Mouse (Mus musculus) right cerebral cortex, postnatal 14 days (tissue): Measurements from ENCODE around the gene Kcnab3.

Source experiments
- DNase-seq: peaks from one replicate; pipeline ENCODE4 v3.0.0; 2022

Kcnab3 gene

DNA sequence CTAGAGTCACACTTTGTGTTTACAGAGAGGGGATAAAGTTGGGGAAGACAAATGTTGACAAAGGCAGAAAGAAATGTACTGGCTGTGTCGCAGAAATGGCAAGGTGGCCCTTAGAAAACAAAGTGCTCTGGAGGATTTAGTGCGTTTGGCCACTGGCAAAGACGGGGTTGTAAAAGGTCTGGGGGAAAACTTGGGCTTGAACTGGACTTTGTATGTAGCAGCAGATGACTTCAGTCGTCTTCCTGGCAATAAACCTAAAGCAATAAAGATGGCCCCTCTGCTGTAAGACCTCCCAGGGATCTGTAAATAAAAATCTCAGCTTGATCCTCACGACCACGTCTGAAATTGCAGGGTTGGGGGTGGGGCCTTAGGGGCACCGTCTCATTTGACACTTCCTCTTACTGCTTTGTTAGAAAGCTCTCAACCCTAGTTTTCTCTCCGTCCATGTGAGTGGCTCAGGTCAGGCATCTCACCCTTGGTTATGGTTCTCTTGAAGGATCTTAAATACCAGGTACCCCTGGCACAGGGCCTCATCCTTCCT, 6.7 kb downstream of the Kcnab3 start:
- DNase-seq, result no peak

DNA sequence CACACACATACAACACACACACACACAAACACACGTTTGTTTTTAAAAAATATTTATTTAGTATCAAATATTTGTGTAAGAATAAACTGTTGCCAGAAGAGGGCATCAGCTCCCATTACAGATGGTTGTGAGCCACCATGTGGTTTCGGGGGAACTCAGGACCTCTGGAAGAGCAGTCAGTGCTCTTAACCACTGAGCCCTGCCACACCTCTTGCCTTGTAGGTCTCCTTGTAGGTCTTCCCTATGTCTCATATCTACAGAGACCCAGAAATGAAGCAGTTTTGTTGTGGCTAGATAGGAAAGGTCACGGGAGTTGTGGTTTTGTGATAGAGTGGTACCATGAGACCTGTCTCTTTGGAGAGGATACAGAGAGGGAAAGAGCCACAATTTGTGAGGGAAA, 7.9 kb downstream of the Kcnab3 start:
- DNase-seq, result no peak

- DNase-seq, result no peak
Observed at GRCm38 (mm10) chr11:69334796-69335195, 8.7 kb downstream of the Kcnab3 start.

DNA sequence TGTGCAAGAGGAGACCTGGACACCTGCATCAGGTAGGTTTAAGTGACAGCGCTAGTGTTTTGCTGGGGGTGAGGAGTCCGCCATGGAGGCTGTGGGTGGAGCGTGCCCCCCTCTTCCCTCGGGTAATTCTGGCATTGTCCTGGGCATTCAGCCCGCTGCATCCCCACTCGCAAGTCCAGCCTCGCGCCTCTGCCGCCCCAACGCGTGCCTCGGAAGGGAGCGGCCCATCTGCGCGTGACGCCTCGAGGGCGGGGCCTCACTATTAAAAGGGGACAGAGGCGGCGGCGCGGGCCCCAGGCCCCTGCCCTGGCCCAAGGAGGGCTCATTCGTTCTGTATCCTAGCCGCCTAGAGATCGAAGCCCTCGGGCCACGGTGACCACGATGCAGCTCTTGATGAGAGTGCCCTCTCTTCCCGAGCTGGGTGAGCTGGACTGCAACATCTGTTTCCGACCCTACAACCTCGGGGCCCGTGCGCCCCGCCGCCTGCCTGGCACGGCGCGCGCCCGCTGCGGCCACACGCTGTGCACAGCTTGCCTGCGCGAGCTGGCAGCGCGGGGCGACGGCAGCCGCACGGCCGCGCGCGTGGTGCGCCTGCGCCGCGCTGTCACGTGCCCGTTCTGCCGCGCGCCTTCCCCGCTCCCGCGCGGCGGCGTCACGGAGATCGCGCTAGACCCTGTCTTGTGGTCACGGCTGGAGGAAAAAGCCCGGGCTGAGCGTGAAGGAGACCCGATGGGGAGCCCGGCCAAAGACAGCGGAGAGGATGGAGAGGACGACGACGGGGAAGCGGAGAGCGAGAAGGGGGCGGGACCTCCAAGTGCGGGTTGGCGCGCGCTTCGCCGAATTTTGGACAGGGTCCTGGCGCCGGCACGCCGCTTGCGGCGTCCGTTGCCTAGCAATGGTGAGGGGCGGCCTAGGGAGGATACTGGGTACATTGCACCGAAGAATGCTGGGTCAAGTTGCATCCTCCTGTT, 14.4 kb downstream of the Kcnab3 start, which contains the start of gene Rnf227:
Rnf227 (plus strand) TSS at position 301 of the 971 bp plus-strand sequence.
- peak; percentile 79 for DNase-seq

DNA sequence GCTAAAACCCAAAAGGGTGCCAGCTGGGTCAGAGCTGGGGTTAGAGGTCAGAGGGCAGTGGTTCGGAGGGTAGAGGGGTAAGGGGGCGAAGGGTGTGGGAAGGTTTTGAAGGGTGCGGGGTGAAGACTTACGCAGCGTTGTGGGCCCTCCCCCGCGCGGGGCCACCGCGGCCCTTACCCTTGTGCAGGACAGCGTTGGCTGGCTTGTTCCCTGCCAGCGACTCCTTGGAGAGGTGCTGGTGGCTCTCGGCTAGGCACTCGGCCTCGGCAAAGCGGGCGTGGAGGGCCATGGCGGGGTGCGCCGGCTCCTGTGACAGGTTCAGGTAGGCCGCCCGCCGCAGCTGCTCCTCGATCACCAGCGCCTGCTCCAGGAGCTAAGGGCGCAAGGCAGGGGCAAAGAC, 20.4 kb downstream of the Kcnab3 start:
- DNase-seq, result no peak

DNA sequence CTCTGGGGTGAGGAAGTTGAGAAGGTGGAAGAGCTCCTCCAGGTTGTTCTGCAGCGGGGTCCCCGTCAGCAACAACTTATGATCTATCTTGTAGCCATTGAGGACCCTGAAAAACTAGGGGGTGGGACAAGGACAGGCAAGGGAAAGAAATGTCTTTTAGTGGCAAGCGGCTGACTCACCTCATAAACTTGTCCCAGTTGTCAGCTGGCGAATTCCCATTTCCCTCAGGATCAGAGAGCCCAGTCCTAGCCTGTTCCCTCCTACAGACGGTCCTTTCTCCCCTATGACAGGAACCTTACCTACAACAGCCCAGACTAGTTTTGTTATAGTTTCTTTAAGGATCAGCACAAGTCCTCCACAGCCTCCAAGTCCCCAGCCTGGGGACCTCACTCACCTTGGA, 30.5 kb downstream of the Kcnab3 start:
- DNase-seq, result no peak

DNA sequence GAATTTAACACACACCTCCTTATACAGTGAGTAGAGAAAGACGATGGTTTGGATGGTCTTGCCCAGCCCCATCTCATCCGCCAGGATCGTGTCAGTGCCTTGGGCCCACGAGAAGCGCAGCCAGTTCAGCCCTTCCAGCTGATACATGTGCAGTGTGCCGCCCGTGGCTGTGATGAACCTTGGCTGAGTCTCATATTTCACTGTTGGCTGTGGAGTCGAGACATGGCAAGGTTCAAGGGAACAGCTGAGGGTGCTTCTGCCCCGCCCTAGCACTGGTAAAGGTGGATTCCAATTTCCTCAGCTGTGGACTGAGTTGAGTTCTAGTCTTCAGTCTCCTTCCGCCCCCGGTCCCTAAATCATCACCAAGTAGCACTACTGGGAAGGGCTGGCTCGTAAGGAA, 31.6 kb downstream of the Kcnab3 start:
- DNase-seq, result no peak

GRCm38 (mm10) chr11:69362021-69362420, 36.0 kb downstream of the Kcnab3 start:
- no peak for DNase-seq

DNA sequence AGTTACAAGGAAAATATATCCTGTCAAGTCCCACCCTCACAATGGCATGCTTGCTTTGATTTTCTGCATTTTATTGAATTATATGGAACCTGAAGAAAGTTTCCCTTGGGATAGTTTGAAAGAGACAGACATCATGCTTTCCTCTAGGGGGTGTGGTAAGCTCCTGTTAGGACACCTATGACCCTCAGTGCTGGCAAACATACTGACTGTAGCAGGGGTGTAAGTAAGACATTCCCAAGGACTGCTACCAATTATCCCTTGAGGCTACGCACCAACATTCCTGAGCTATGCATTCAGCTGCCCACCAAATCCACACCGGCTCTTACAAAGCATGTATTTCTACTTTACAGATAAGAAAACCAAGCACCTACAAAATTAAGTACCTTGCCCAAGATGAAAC, 36.4 kb downstream of the Kcnab3 start:
- DNase-seq, result no peak

DNA sequence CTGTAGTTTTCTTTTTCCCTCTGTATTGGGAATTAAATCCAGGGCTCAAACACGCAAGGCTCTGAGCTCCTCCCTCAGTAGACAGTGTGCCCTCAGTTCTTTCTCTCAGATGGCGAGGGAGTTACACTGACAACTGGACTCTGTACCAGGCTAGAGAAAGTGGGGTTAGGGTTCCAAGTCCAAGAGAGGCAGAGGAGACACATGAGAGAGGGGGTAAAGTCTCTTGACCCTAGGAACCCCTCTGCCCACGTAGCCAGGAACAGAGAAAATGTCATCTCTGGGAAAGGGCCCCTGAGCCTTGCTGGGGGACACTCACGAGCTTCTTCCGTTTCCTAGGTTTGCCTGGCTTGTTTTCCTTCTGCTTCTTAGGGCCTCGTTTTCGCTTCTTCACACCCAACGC, 38.3 kb downstream of the Kcnab3 start:
- no peak for DNase-seq

DNA sequence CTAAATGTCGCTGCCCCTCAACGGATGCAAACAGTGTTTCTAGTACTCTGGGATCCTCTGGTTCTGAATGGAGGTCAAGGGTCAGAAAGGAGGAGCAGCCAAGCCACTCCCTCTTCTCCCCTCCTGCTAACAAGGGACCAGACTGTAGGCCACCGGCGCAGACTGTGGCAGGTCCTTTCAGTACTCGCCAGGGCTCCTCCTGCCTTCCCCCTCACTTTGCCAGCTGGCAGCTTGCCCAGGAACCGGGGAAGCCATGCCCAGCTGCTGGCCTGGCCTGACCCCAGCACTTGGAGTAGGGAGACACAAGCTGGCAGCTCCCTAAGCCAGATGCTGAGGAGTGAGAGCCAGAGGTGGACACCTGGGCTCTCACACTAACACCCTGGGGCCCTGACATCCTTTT, 38.9 kb downstream of the Kcnab3 start:
- DNase-seq, result peak; percentile 95

GRCm38 (mm10) chr11:69365722-69366121, 39.7 kb downstream of the Kcnab3 start:
- no peak for DNase-seq

- peak; percentile 98 for DNase-seq
Observed at GRCm38 (mm10) chr11:69366157-69366854, 40.2 kb downstream of the Kcnab3 start.

DNA sequence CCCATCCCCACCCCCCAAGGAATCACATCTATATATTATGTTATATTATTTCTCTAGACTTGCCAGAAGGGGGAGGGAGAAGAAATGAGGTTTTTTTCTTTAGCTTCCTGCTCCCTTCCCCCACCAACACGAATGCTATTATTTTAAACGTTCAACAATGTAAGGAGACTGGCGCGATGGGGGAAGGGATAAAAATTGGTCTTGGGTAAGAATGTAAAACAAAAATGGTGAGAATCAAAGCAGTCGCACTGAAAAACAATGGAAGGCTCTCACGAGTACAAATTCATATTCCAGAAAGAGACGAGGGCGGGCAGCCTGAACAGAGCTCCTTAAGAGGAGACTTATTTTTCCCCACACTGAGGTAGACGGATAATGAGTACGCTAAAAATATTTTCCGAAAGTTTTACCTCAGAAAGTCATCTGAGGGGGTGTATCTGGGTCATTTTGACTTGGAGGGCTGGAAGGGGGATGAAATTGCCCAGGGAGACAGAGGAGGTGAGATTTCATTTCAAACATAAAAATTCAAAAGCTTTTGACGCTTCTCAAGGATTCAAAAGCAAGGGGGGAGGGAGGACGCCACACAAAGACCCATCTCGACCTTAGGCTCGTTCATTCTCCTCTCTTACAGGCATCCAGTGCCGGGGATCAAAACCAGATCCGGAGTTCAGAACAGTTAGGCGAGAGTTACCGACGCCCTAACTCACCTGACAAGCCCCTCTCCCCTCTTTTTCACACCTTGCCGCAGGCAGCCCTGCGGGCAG, 41.0 kb downstream of the Kcnab3 start:
- no peak for DNase-seq

DNA sequence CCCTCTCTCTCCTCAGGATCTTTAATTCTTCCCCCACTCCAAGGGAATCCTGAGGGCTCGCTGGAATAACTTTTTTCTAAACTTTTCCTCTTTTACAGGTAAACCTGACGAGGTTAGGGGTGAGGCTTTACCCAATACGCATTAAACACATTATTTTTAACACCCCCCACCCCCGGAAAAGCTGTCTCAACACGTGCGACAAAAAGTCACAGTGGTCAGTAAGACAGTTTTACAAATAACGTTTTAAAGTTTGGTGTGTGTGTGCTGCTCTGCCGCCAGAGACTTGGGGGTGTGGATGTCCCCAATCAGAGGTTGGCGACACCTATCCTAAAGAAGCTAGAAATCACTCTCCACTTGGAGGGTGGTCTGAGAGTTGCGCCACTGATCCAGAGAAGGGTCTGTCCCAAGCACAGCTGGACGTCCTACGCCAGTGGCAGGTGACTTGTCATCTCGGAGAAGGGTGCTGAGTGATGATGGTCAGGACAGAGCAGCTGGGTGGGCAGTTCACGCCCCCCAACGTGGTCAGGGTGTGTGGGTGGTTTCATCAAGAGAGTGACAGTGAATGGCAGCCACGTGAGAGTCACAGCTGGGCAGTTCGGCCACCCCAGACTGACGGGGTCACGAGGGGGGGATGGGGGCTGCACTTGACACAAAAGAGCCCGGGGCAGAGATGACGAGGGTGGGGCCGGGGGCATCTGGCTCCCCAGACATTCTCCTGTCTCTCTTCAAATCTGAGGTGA, 41.7 kb downstream of the Kcnab3 start:
- peak; percentile 19 for DNase-seq

- DNase-seq, result peak; percentile 42
Observed at GRCm38 (mm10) chr11:69368356-69369214, 42.5 kb downstream of the Kcnab3 start.

DNA sequence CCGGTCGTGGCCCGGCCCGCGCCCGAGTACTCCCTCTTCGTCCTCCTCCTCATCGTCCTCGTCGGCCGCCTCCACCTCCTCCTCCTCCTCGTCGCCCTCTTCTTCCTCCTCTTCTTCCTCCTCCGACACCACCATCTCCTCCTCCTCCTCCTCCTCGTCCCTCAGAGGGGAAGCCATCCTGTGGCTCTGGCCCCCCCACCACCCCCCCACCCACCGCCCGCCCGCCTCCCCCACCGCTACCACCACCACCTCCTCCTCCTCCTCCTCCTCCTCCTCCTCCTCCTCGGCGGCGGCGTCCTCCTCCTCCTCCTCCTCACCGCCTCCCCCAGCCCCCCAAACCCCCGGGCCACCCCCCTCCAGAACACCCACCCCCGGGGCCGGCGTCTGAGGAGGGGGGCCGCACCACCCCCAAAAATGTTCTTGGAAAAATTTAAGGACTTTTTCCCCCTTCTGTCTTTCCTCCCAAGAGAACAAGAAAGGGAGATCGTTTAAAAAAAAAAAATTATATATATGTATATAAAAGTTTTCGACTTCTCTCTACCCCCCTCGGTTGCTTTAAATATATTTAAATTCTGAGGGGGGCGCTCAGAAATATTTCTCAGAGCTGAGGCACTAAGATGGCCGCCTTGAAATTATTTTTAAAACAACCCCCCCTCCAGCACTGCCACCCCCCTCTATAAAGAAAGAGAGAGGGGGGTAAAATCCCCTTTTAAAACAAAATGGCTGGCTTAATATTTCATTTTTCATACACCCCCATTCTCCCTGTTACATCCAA, 43.3 kb downstream of the Kcnab3 start, which contains the start of gene Chd3:
Chd3 (minus strand) TSS at position 192 of the 775 bp plus-strand sequence.
- DNase-seq, result no peak

DNA sequence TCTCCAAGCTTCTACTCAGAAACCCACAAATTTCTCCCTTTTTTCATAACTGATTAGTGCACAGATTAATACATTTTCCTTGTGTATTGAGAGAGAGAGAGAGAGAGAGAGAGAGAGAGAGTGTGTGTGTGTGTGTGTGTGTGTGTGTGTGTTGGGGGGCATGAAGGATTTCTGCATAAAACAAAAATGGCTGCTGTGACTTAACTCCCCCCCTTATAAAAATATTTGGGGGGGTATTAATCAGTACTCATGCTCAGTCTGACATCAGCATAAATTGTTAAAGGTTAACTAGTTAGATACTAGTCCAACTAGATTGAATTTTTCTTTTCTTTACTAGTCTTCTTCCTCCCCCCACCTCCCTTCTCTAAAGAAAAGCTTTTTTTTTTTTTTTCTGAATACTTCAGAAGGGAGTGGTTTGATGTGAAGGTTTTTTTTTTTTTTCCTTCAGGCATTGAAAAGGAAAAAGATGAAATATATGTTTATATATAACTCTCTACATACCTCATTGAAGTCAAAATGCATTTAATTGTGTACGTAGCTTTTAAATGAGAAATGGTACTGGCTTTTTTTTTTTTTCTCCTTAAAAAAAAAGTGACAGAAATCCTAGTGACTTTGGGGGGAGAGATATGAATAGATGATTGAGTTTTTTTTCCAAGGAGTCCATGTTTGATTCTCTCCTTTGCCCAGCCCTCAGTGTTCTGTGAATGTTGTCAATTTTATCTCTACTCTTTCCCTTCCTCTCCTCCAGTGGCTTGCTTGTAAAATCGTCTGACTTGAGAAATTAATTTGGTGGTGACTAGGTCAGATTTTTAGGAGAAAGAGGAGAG, 44.1 kb downstream of the Kcnab3 start:
- DNase-seq, result no peak

DNA sequence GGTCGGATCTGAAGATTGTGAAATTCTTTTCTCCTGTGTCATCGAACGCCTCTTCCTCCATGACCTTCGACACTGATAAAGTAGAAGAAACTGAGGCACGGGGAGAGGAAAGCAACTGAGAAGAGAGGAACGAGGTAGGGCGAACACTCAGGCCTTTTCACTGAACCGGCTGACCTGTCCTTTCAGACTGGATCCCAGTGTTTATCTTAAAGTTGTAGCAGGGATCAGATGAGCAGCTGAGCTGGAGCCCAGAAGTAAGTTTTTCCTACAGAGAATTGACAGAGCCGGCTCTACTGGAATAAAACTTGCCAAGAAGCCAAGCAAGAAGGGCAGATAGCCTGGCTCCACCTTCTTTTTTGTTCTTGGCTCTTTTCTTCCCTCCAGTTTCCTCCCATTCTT, 44.8 kb downstream of the Kcnab3 start:
- DNase-seq, result no peak
